Mouse (Mus musculus): ENCODE measurements around the gene Fyco1.

DNA sequence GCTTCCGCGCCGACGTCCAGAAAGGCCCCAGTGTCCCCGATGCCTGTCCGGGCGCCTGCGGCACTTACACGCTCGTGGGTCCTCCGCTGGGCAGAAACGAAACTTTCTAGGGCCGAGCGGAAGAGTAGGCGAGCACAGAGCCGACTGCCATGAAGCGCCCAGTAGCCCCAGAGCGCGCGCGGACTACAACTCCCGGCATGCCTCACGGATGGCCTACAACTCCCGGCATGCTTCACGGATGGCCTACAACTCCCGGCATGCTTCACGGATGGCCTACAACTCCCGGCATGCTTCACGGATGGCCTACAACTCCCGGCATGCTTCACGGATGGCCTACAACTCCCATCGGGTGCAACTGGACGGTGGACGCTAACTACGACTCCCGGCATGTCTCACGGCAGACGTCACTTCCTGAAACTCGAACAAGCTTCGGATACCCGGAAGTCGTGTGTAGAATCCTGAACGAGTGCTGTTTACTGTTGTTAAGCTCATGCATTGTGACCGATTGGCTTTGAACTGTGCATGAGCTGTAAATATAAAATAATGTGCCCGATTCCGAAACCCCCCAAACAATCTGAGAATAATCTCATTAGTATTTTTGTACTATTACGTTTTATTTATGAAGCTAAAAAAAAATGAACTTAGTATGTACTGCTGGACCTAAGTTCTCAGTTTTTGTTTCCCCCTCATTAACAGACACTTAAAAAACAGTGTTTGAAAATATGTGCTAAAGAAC, at the start of gene Fyco1:
- TF ChIP-seq CTCF (IDR thresholded peaks at IDR 0.05; ENCODE audit: low read depth, low read length) (no peak), POLR2A (IDR thresholded peaks at IDR 0.05; ENCODE audit: extremely low read depth, insufficient read depth, low read length) (peak; percentile 48; the same call in 1 of the 2 replicates)
